Mouse (Mus musculus): Measurements from ENCODE around the gene Tmem200b.

Tmem200b gene

GRCm38 (mm10) chr4:131910237-131910994, 11.2 kb upstream of the Tmem200b start:
- no peak for DNase-seq (ENCODE audit: low spot score in 2 of 2)

- DNase-seq (ENCODE audit: low spot score in 2 of 2) = no peak
These were observed 10.1 kb upstream of the Tmem200b start for GRCm38 (mm10) chr4:131911521-131911920.

DNA sequence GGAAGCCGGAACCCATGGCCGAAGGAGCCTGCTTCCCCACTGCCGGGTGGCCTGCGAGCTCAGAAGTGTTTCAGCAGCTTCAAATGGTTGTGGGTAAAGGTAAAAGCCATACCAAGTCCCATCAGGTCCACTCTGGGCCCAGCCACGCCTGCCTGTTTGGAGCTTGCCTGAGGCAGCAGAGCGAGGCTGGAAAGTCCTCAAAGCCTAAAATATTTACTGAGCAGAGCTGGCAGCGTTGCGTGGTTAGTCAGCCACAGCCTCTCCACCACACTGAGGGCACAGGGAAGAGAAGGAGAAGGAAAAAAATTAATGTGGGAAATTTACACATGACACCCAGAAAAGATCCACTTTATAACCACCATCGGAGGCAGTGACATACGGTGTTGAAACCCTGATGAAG, 8.0 kb upstream of the Tmem200b start:
- no peak for DNase-seq (ENCODE audit: low spot score in 2 of 2)

GRCm38 (mm10) chr4:131914046-131914643, 7.4 kb upstream of the Tmem200b start:
- DNase-seq (ENCODE audit: low spot score in 2 of 2) = no peak

DNA sequence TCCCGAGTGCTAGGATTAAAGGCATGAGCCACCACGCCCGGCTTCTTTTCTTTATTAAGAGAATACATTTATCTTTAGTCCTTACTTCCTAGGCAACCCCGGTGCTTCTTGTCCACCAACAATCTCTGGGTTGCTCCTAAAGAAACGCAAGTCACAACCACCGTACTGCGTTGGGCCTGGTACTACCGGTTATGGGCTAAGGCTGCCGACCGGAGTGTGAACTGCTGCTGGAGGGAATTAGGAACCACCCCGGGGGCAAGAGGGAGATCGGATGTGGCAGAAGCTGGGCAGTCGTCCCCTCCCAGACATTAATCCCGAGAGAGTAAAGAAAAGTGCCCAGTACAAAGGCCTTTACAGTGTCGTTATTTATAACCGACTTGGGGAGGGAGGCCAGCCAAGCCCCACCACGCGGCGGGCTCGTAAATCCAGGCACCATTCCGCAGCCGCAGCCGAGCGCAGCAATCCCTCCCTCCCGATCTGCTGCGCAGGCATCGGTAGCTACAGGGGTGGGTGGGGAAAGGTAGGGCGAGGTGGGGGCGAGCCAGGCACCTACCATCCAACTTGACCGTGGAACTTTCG, 6.6 kb upstream of the Tmem200b start:
- no peak for DNase-seq (ENCODE audit: low spot score in 2 of 2)

- DNase-seq (ENCODE audit: low spot score in 2 of 2) = no peak
These were observed 5.7 kb upstream of the Tmem200b start for GRCm38 (mm10) chr4:131915821-131916328.

DNA sequence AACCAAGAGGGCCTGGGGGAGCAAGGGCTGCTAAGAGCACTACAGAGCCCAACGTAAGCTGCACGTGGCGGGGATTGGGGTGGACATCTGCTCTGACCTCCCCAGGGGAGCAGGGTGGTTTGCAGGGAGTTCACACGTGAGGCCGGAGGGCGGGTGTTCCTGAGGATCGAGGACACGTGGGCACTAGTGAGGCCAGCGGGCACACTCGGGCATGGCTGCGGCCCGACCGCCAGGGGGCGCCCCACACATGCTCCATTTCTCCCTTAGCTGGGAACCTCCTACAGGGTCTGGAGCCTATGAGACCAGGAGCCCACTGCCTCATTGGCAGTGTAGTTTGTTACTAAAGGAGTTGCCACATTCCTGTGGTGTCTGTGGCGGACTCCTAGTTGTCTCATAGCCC, 5.1 kb upstream of the Tmem200b start:
- peak in 1 of 2 experiments; percentile 80 for DNase-seq (ENCODE audit: low spot score in 2 of 2)

DNA sequence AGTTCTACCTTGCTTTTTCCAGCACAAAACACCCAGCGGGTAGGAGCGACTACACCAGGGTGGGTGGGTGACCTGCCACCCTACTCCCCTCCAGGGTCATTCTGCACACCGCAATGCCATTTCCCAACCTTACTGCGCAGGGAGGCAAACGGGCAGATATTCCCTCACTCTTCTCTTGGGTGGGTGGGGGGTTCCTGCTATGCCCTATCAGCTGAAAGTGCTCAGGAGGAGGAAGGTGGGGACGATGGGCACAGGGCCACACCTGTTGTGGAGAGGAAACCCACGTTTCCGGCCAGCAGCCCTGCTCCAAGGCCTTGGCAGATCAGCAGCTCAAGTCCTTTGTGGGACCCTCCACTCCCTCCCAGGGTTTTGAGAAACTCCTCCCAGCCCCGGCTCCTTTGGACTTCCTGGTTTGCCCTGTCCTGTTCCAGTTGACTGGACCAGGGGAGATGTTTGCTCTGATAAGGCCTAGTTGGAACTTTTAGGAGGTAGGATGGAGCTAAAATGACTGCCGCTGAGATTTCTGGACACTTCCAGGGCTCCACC, 4.5 kb upstream of the Tmem200b start:
- DNase-seq (ENCODE audit: low spot score in 2 of 2) = no peak

GRCm38 (mm10) chr4:131918026-131918533, 3.5 kb upstream of the Tmem200b start:
- DNase-seq (ENCODE audit: low spot score in 2 of 2) = no peak

DNA sequence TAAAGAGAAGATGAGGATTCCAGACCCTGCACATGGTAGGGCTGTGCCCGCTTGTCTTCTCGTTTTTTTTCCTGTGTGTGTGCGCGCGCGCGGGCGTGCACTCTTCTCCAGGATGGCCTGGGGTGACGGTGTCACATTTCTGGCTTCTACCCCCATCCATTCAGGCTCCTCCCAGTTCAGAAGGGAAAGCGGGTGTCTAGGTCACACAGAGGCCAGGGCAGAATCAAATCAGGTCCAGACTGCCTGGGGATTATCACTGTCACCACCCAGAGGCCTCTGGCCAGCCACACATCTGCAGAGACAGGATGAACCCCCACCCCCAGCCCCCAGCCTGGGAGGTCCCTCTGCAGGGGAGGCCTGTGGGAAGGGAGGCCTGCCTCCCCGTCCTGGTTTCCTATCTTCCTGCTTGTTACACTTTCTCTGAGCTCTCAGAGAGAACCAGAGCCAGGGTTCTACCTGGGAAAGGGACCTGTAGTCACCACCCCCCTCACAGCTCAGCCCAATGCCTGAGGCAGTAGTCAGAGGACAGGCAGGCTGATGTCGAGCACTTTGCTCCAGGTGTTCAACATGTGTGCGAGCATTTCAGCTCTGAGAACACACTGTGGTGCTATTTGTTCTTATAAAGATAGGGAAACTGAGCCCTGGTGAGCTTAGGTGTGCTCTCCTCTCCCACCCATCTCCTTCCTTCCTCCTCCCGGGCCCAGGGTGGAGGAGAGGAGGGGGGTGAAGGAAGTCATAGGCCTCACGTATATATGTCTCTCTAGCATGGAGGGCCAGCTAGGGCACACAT, 2.7 kb upstream of the Tmem200b start:
- DNase-seq (ENCODE audit: low spot score in 2 of 2) = no peak

DNA sequence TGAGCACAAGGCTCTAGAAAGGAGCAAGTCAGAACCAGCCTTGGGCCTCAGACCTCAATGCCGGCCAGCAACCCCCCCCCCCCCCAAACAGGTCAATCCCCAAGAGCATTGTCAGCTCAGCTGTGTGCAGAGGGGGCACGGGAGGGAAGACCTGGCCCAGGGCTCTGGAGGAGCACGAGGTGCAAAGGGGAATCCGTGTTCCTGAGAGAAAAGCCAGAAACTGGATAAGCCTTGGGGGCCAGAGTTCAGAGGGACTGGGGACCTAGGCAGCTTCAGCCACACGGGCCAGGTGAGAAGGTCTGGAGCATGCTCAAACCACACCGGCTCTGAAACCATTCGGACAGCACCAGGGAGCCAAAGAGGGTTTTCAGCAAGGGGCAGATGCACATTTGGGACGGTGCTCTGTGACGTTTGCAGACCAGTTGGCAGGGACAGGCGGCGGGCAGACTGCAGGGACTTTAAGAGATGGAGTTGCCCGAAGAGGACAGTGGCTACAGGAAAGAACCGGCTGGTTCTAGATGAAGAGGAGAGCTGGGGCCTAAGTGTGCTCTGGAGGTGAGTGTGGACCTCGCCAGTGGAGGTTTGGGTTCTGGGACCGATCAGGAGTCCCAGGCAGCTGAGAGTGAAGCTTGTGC, 1.9 kb upstream of the Tmem200b start:
- DNase-seq (ENCODE audit: low spot score in 2 of 2) = no peak

- DNase-seq (ENCODE audit: low spot score in 2 of 2) = no peak
These were observed 1.4 kb upstream of the Tmem200b start for GRCm38 (mm10) chr4:131920141-131920594.

DNA sequence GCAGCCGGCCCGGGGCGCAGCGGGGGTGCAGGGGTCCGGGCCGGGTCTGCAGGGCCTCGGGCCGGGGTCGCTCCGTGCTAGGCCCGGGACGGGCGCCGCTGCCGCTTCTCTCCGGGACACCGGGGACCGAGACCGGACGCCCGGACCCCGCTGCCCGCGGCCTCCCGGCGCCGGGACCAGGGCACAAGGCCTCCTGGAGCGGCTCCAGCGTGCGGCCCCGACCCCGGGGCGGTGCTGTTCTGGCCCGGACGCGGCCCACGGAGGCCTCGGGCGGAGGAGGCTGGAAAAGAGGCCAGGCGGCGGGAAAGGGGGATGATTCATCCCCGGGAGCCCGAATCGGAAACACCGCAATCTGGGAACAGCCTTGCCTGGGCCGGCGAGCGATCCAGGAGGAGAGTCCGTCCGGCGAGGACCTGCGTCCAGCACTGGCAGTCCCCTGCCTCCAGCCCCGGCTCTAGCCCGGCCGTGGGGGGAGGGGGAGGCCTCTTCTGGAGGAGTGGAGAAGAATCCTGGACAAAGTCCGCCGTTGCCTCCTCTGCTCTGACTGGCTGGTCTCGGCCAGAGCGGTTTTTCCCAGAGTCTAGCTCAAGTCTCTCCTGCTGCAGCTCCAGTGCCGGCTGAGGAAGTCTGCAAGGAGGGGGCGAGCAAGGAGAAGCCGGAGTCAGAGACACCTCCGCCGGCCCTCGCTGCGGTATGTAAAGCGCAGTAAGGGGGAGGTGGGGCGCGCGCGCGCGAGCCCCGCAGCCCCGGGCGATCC, 798 bp upstream of the Tmem200b start:
- no peak for DNase-seq (ENCODE audit: low spot score in 2 of 2)

DNA sequence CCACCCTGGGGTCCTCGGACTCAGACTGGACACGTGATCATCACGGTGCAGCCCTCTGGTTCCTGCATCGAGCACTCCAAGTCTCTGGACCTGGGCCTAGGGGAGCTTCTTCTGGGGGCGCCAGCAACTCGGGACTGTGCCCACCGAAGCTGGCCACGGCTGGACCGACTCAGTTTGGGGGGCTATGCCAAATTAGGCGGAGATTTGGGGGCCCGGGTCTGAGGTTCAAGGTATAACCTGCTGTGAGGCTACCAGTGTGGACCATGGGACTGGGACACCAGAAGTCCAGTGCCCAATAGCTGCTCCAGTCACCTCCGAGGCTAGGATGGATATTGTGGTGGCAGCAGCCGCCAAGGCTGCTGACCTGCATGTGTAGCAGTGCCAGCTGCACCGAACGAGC, 833 bp downstream of the Tmem200b start:
- no peak for DNase-seq (ENCODE audit: low spot score in 2 of 2)

DNA sequence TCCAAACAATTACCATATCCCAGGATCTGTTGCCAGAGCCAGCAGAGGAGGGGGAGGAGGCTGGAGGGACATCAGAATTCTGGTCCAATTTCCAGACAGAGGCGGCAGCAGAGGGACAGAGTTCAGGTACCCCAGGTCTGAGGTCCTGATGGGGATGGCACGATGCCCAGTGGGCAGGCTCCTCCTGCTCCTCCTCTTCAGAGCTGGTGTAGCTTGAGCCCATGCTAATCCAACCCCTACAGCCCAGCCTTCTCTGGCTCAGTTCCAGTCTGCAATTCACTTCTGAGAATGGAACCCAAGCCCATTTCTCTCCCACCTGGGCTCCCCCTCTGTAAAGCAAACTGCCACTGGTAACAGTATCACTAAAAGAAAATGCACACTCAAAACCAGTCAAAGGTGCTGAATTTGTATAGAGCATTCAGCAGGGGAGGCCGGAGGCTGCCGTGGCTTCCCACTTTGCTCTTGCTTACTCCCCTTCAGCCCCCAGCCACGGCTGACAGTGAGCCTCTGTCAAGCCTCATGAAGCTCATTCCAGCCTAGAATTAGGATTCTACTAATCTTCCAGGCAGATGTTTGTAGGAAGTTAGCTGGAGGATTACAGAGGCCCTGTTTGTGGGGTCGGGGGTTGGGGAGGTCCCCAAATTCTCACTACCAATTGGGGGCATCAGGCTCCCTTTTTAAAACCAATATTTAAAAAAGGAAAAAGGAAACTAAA, 2.7 kb downstream of the Tmem200b start:
- DNase-seq (ENCODE audit: low spot score in 2 of 2) = no peak

GRCm38 (mm10) chr4:131929146-131929545, 7.6 kb downstream of the Tmem200b start:
- DNase-seq (ENCODE audit: low spot score in 2 of 2) = no peak

DNA sequence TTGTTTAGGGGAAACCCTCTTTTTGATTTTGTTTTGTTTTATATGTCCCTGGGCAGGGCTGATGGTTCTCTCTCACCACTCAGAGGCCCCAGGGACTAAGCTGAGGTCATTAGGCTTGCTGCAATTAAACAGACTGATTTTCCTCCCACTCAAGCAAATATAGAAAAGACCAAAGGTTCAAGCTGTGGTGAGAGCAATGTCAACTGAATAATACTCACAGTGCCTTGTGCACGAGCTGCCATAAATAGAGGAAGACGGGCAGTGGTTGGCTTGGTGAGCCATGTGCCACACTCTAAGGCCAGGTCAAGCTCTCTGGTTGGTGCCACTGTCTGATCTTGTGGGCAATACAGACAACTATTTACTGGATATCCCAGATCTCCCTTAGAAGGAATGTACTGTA, 17.9 kb downstream of the Tmem200b start:
- DNase-seq (ENCODE audit: low spot score in 2 of 2) = no peak

DNA sequence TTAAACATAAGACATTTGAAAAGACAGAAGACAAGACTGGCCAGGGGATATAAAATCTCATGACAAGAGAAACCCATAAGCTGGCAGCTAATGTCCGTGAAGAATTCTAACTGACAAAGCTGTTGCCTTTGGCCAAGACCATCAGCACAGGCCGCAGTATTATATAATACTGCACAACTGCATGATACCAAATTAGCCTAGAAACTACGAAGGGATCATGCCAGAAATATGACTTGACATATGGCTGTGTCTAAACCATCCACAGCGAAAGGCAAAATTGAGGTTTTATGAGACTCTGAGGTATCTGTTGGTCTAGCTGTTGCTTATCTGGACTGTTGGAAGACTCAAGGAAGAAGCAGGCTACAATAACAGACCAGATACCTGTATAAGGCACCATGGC, 19.3 kb downstream of the Tmem200b start:
- DNase-seq (ENCODE audit: low spot score in 2 of 2) = no peak

GRCm38 (mm10) chr4:131947848-131948247, 26.3 kb downstream of the Tmem200b start:
- DNase-seq (ENCODE audit: low spot score in 2 of 2) = no peak

DNA sequence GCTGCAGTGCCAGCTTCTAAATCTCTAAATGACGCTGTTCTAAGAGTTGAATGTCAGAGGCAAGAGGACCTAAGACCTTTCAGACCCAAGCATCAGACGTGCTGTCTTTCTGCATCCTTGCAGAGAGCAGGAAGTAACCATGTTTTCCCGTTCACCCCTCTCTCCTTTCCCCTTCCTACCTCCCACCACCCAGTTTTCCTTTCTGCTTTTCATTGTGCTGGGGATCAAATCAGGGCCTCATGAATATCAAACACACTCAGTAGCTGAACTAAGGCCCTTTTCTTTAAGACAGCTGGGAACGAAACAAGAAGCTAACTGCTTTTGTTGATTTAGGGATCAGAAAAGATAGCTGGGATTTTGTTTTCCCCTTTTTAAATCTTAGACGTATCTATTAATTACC, 28.3 kb downstream of the Tmem200b start:
- no peak for DNase-seq (ENCODE audit: low spot score in 2 of 2)
